Mouse (Mus musculus) spleen, postnatal 10 days (tissue): ENCODE data around the gene Prr23a1.
"Not testable (repeated sequence)": the region's sequence is repeated elsewhere in the genome, so short reads cannot be mapped to it uniquely, and the experiment has no call there.

Source experiments
- DNase-seq, 2 experiments: peaks; one replicate each; pipeline ENCODE4 v3.0.0; 2021 to 2022; ENCODE audit warnings: low spot score in 2 of 2

Prr23a1 gene

GRCm38 (mm10) chr9:98842117-98842516, at the start of gene Prr23a1:
TSS of gene Prr23a1 (plus strand) at chr9:98842503.
- DNase-seq = no peak

- DNase-seq = no peak
Observed at GRCm38 (mm10) chr9:98799021-98799420, 43.3 kb upstream of the Prr23a1 start.

GRCm38 (mm10) chr9:98803971-98804370, 38.3 kb upstream of the Prr23a1 start:
- DNase-seq = no peak

- no peak for DNase-seq
Observed at GRCm38 (mm10) chr9:98805511-98805910, 36.8 kb upstream of the Prr23a1 start.

GRCm38 (mm10) chr9:98805934-98806333, 36.4 kb upstream of the Prr23a1 start:
- no peak for DNase-seq

- DNase-seq = no peak
Observed at GRCm38 (mm10) chr9:98807631-98808030, 34.7 kb upstream of the Prr23a1 start.

- DNase-seq = not testable (repeated sequence)
Observed at GRCm38 (mm10) chr9:98809526-98809925, 32.8 kb upstream of the Prr23a1 start.

GRCm38 (mm10) chr9:98816066-98816465, 26.2 kb upstream of the Prr23a1 start:
- DNase-seq = no peak

GRCm38 (mm10) chr9:98817592-98817991, 24.7 kb upstream of the Prr23a1 start:
- DNase-seq = no peak

- no peak for DNase-seq
Observed at GRCm38 (mm10) chr9:98818971-98819370, 23.3 kb upstream of the Prr23a1 start.

GRCm38 (mm10) chr9:98819481-98819880, 22.8 kb upstream of the Prr23a1 start:
- DNase-seq = no peak

- DNase-seq = no peak
Observed at GRCm38 (mm10) chr9:98820461-98820860, 21.8 kb upstream of the Prr23a1 start.

- no peak for DNase-seq
Observed at GRCm38 (mm10) chr9:98821067-98821466, 21.2 kb upstream of the Prr23a1 start.

- DNase-seq = no peak
Observed at GRCm38 (mm10) chr9:98823805-98824204, 18.5 kb upstream of the Prr23a1 start.

GRCm38 (mm10) chr9:98829508-98829907, 12.8 kb upstream of the Prr23a1 start:
- DNase-seq = no peak

GRCm38 (mm10) chr9:98837537-98838074, 4.7 kb upstream of the Prr23a1 start:
- no peak for DNase-seq

- DNase-seq = no peak
Observed at GRCm38 (mm10) chr9:98856210-98856609, 13.9 kb downstream of the Prr23a1 start, which contains the start of gene Prr23a2. TSS of gene Prr23a2 (plus strand) at chr9:98856494.

GRCm38 (mm10) chr9:98863463-98863862, 21.2 kb downstream of the Prr23a1 start:
- DNase-seq = no peak

- no peak for DNase-seq
Observed at GRCm38 (mm10) chr9:98864571-98864970, 22.3 kb downstream of the Prr23a1 start, which contains the start of gene Prr23a3. TSS of gene Prr23a3 (plus strand) at chr9:98864767.
